Mouse (Mus musculus) E14TG2a.4 (cell line): ENCODE data around the gene Syne1.

Experiments
- CTCF ChIP-seq: conservative IDR thresholded peaks from 2 replicates; pipeline ENCODE4 v1.5.1; 2014; ENCODE audit warnings: low read length
- NANOG ChIP-seq: IDR thresholded peaks from 2 replicates; pipeline ENCODE4 v1.6.1; 2014; ENCODE audit warnings: borderline replicate concordance, low read length, mixed read lengths
- POU5F1 ChIP-seq: IDR thresholded peaks from 2 replicates; pipeline ENCODE4 v1.6.1; 2014; ENCODE audit warnings: low read length, borderline replicate concordance

GRCm38 (mm10) chr10:5086329-5086728 lies 465.0 kb downstream of the Syne1 start:
- TF ChIP-seq CTCF (no peak), POU5F1 (no peak), NANOG (no peak)
